Mouse (Mus musculus) MEL (cell line): Measurements from ENCODE around the gene Mfsd2a. TPM values are rescaled to one million over a fixed set of nuclear protein-coding genes. Genes with fewer than 3 reads are reported as not detected.

Experiments used
- DNase-seq: peaks from one replicate; pipeline ENCODE4 v3.0.0; 2011; ENCODE audit warnings: low read depth, low spot score
- H3K27ac ChIP-seq: 2 replicates; pipeline ENCODE4 v1.5.1; 2012; ENCODE audit warnings: low read depth, mild to moderate bottlenecking, control low read depth, low read length, moderate library complexity; ENCODE audit not compliant: control insufficient read depth
- H3K27me3 ChIP-seq, 2 experiments: fragments of 150-350 bp in 1 of 2; sonication (generic) in 1 of 2; 2 replicates each; pipeline ENCODE4 v1.6.1; 2012; ENCODE audit warnings: low read length in 2 of 2, mild to moderate bottlenecking in 2 of 2, improper control_type of control experiment in 1 of 2, moderate library complexity in 1 of 2; ENCODE audit not compliant: insufficient read depth in 2 of 2, control insufficient read depth in 1 of 2
- H3K36me3 ChIP-seq, 2 experiments: 2 replicates each; pipeline ENCODE4 v1.6.1; 2012 to 2014; ENCODE audit warnings: low read length in 2 of 2, improper control_type of control experiment in 1 of 2, inconsistent platforms in 1 of 2, mild to moderate bottlenecking in 1 of 2; ENCODE audit not compliant: insufficient read depth in 2 of 2, control insufficient read depth in 1 of 2
- H3K4me1 ChIP-seq, 2 experiments: fragments of 150-350 bp in 1 of 2; sonication (generic) in 1 of 2; 2 replicates each; pipeline ENCODE4 v1.6.1; 2012; ENCODE audit warnings: low read length in 2 of 2, improper control_type of control experiment in 1 of 2, mild to moderate bottlenecking in 1 of 2; ENCODE audit not compliant: insufficient read depth in 2 of 2, control insufficient read depth in 1 of 2
- H3K4me3 ChIP-seq, 2 experiments: fragments of 150-350 bp in 1 of 2; sonication (generic) in 1 of 2; 2 replicates each; pipeline ENCODE4 v1.5.1; 2012; ENCODE audit warnings: low read depth in 2 of 2, low read length in 2 of 2, mild to moderate bottlenecking in 2 of 2, moderate library complexity in 2 of 2, control low read depth in 1 of 2, improper control_type of control experiment in 1 of 2; ENCODE audit not compliant: control insufficient read depth in 1 of 2, insufficient read depth in 1 of 2
- H3K79me2 ChIP-seq: 2 replicates; pipeline ENCODE4 v1.6.1; 2012; ENCODE audit warnings: mild to moderate bottlenecking, low read length, moderate library complexity; ENCODE audit not compliant: control insufficient read depth, poor library complexity, insufficient read depth
- H3K9ac ChIP-seq: 2 replicates; pipeline ENCODE4 v1.6.1; 2012; ENCODE audit warnings: low read depth, mild to moderate bottlenecking, control low read depth, low read length, moderate library complexity; ENCODE audit not compliant: control insufficient read depth, poor library complexity, severe bottlenecking
- H3K9me3 ChIP-seq: fragments of 150-350 bp; sonication (generic); replicated peaks from 2 replicates; pipeline ENCODE4 v1.6.1; 2012; ENCODE audit warnings: mild to moderate bottlenecking, low read length, improper control_type of control experiment, moderate library complexity; ENCODE audit not compliant: insufficient read depth
- BHLHE40 ChIP-seq: IDR thresholded peaks from 2 replicates; pipeline ENCODE4 v1.6.1; 2012; ENCODE audit warnings: low read depth, mild to moderate bottlenecking, inconsistent platforms, low read length, improper control_type of control experiment, borderline replicate concordance
- CHD1 ChIP-seq: IDR thresholded peaks from 2 replicates; pipeline ENCODE4 v1.6.1; 2012; ENCODE audit warnings: low read depth, mild to moderate bottlenecking, inconsistent platforms, low read length, improper control_type of control experiment
- CHD2 ChIP-seq: IDR thresholded peaks from 2 replicates; pipeline ENCODE4 v1.6.1; 2011; ENCODE audit warnings: low read length, improper control_type of control experiment
- CTCF ChIP-seq, 3 experiments: IDR thresholded peaks in 2 of 3; conservative IDR thresholded peaks in 1 of 3; 2 replicates each; pipeline ENCODE4 v1.5.1; 2011 to 2012; ENCODE audit warnings: low read length in 3 of 3, low read depth in 2 of 3, mild to moderate bottlenecking in 2 of 3, improper control_type of control experiment in 1 of 3, inconsistent platforms in 1 of 3, mixed read lengths in 1 of 3, moderate library complexity in 1 of 3; ENCODE audit not compliant: control insufficient read depth in 1 of 3, insufficient read depth in 1 of 3, poor library complexity in 1 of 3, severe bottlenecking in 1 of 3
- E2F4 ChIP-seq: IDR thresholded peaks from 2 replicates; pipeline ENCODE4 v1.6.1; 2011; ENCODE audit warnings: low read depth, low read length, improper control_type of control experiment, borderline replicate concordance
- ELF1 ChIP-seq: IDR thresholded peaks from 2 replicates; pipeline ENCODE4 v1.6.1; 2014; ENCODE audit warnings: low read depth, mild to moderate bottlenecking, inconsistent platforms, low read length, improper control_type of control experiment, moderate library complexity
- EP300 ChIP-seq, 2 experiments: IDR thresholded peaks; 2 replicates each; pipeline ENCODE4 v1.6.1; 2011; ENCODE audit warnings: improper control_type of control experiment in 2 of 2, low read length in 2 of 2, low read depth in 1 of 2, mild to moderate bottlenecking in 1 of 2
- ETS1 ChIP-seq: IDR thresholded peaks from 2 replicates; pipeline ENCODE4 v1.6.1; 2012; ENCODE audit warnings: low read depth, mild to moderate bottlenecking, inconsistent platforms, low read length, improper control_type of control experiment, moderate library complexity
- GABPA ChIP-seq: IDR thresholded peaks from 2 replicates; pipeline ENCODE4 v1.6.1; 2012; ENCODE audit warnings: low read depth, mild to moderate bottlenecking, inconsistent platforms, low read length, improper control_type of control experiment, moderate library complexity
- GATA1 ChIP-seq: IDR thresholded peaks from 2 replicates; pipeline ENCODE4 v1.6.1; 2011; ENCODE audit warnings: low read depth, low read length, improper control_type of control experiment
- HCFC1 ChIP-seq: IDR thresholded peaks from 2 replicates; pipeline ENCODE4 v1.6.1; 2012; ENCODE audit warnings: low read depth, mild to moderate bottlenecking, inconsistent platforms, low read length, improper control_type of control experiment, moderate library complexity
- MAFK ChIP-seq: IDR thresholded peaks from 2 replicates; pipeline ENCODE4 v1.6.1; 2011; ENCODE audit warnings: low read depth, mild to moderate bottlenecking, low read length, improper control_type of control experiment, borderline replicate concordance
- MAZ ChIP-seq: IDR thresholded peaks from 2 replicates; pipeline ENCODE4 v1.6.1; 2012; ENCODE audit warnings: low read depth, mild to moderate bottlenecking, inconsistent platforms, low read length, improper control_type of control experiment
- MEF2A ChIP-seq: IDR thresholded peaks from 2 replicates; pipeline ENCODE4 v1.6.1; 2014; ENCODE audit warnings: low read depth, mild to moderate bottlenecking, inconsistent platforms, low read length, improper control_type of control experiment; ENCODE audit not compliant: poor library complexity, insufficient replicate concordance, severe bottlenecking; ENCODE audit errors: extremely low read depth
- NRF1 ChIP-seq: IDR thresholded peaks from 2 replicates; pipeline ENCODE4 v1.6.1; 2014; ENCODE audit warnings: low read depth, mild to moderate bottlenecking, inconsistent platforms, low read length, improper control_type of control experiment, moderate library complexity; ENCODE audit not compliant: poor library complexity, insufficient read depth, severe bottlenecking
- POLR2AphosphoS2 ChIP-seq: IDR thresholded peaks from 2 replicates; pipeline ENCODE4 v1.6.1; 2011; ENCODE audit warnings: low read length, improper control_type of control experiment
- POLR2AphosphoS5 ChIP-seq: IDR thresholded peaks from 2 replicates; pipeline ENCODE4 v1.6.1; 2012; ENCODE audit warnings: low read depth, borderline replicate concordance, mild to moderate bottlenecking, inconsistent platforms, low read length, moderate library complexity, mixed read lengths
- RCOR1 ChIP-seq: IDR thresholded peaks from 2 replicates; pipeline ENCODE4 v1.6.1; 2012; ENCODE audit warnings: low read depth, mild to moderate bottlenecking, inconsistent platforms, low read length, improper control_type of control experiment
- SIN3A ChIP-seq: IDR thresholded peaks from 2 replicates; pipeline ENCODE4 v1.6.1; 2012; ENCODE audit warnings: low read length, improper control_type of control experiment, inconsistent platforms
- SMC3 ChIP-seq: IDR thresholded peaks from 2 replicates; pipeline ENCODE4 v1.6.1; 2011; ENCODE audit warnings: low read depth, low read length, improper control_type of control experiment
- TAL1 ChIP-seq: IDR thresholded peaks from 2 replicates; pipeline ENCODE4 v1.6.1; 2012; ENCODE audit warnings: mild to moderate bottlenecking, inconsistent platforms, low read length, moderate library complexity, mixed read lengths
- TBP ChIP-seq: IDR thresholded peaks from 2 replicates; pipeline ENCODE4 v1.8.0; 2011; ENCODE audit warnings: low read depth, low read length, improper control_type of control experiment
- UBTF ChIP-seq: IDR thresholded peaks from 2 replicates; pipeline ENCODE4 v1.6.1; 2012; ENCODE audit warnings: low read depth, mild to moderate bottlenecking, inconsistent platforms, low read length, improper control_type of control experiment, moderate library complexity, borderline replicate concordance; ENCODE audit not compliant: insufficient read depth
- USF1 ChIP-seq: IDR thresholded peaks from 2 replicates; pipeline ENCODE4 v1.6.1; 2014; ENCODE audit warnings: low read depth, mild to moderate bottlenecking, inconsistent platforms, low read length, improper control_type of control experiment, moderate library complexity
- USF2 ChIP-seq, 2 experiments: IDR thresholded peaks; 2 replicates each; pipeline ENCODE4 v1.6.1; 2011 to 2012; ENCODE audit warnings: improper control_type of control experiment in 2 of 2, low read length in 2 of 2, borderline replicate concordance in 1 of 2, inconsistent platforms in 1 of 2, low read depth in 1 of 2, mild to moderate bottlenecking in 1 of 2; ENCODE audit not compliant: insufficient read depth in 1 of 2
- ZC3H11A ChIP-seq: IDR thresholded peaks from 2 replicates; pipeline ENCODE4 v1.6.1; 2012; ENCODE audit warnings: low read depth, mild to moderate bottlenecking, inconsistent platforms, low read length, improper control_type of control experiment
- ZKSCAN1 ChIP-seq: IDR thresholded peaks from 2 replicates; pipeline ENCODE4 v1.6.1; 2012; ENCODE audit warnings: low read depth, mild to moderate bottlenecking, inconsistent platforms, low read length, improper control_type of control experiment, moderate library complexity
- ZMIZ1 ChIP-seq: IDR thresholded peaks from 2 replicates; pipeline ENCODE4 v1.6.1; 2012; ENCODE audit warnings: low read depth, mild to moderate bottlenecking, inconsistent platforms, low read length, improper control_type of control experiment, moderate library complexity
- polyA plus RNA-seq, 2 experiments: library from polyadenylated mRNA; stranded (reverse) in 1 of 2; unstranded in 1 of 2; fragments of >175 nt in 1 of 2; fragments of >200 nt in 1 of 2; gene quantifications; 2 replicates each; pipeline versions ENCODE4 v1.2.1 to v1.2.4; 2012; ENCODE audit warnings: low replicate concordance in 2 of 2, low read depth in 1 of 2; ENCODE audit not compliant: insufficient read length in 2 of 2, insufficient read depth in 1 of 2, missing spikeins in 1 of 2
- total RNA-seq: library from RNA; depleted of rRNA; stranded (reverse); fragments of 300-350 nt; gene quantifications from 2 replicates; pipeline ENCODE4 v1.2.3, GENCODE M21; 2012

Mfsd2a gene
- total and polyA plus RNA-seq, 3 experiments: 8.8 to 14.3 TPM; not detected in 1

DNA sequence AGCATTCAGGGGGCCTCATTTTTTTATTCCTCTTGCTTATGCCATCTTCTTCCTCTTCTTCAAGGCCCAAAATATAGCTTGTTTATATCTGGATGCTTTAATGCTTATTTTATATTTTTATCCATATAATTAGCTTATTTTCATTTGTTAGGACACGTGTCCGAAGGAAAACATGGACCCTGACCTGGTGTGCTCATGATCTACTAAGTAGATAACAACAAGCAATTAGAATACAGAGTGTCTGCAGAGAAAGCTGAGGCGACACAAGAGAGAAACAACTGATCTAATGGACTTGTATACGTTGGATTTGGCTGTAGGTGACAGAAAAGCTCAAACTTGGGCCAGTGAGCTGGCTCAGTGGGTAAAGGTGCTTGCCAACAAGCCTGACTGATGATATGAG lies 15.9 kb upstream of the Mfsd2a start:
- H3K36me3 ChIP-seq: peaks cover 0 to 2% of the 10 kb centered on the region in 2 experiments; a peak in 1 of 4 replicates
- no peak overlapping the region for H3K9ac ChIP-seq
- no peaks in the 10 kb centered on the region for H3K9me3 ChIP-seq
- DNase-seq: no peak
- TF ChIP-seq BHLHE40: no peak
- TF ChIP-seq USF2 (IDR thresholded peaks at IDR 0.05; ENCODE audit: borderline replicate concordance in 1 of 2, insufficient read depth in 1 of 2, low read depth in 1 of 2, low read length in 2 of 2): no peak
- TF ChIP-seq ZKSCAN1: no peak
- no peak for TF ChIP-seq CHD1
- TF ChIP-seq TAL1: no peak
- TF ChIP-seq CHD2: no peak
- no peak for TF ChIP-seq GATA1
- no peak for TF ChIP-seq SMC3
- TF ChIP-seq E2F4: no peak
- no peak for TF ChIP-seq MAZ
- TF ChIP-seq RCOR1: no peak
- TF ChIP-seq ELF1: no peak
- no peak for TF ChIP-seq NRF1
- TF ChIP-seq MEF2A: no peak
- TF ChIP-seq EP300 (IDR thresholded peaks at IDR 0.05; ENCODE audit: low read depth in 1 of 2, low read length in 2 of 2): no peak
- no peak overlapping the region for H3K4me3 ChIP-seq
- 0 out of 4 replicates have a peak, but pooled peaks cover 0 to 5% of the 10 kb centered on the region in 2 experiments for H3K4me1 ChIP-seq
- no peaks in the 10 kb centered on the region for H3K79me2 ChIP-seq
- H3K27me3 ChIP-seq: peaks cover 0 to 4% of the 10 kb centered on the region in 2 experiments
- no peak overlapping the region for H3K27ac ChIP-seq

DNA sequence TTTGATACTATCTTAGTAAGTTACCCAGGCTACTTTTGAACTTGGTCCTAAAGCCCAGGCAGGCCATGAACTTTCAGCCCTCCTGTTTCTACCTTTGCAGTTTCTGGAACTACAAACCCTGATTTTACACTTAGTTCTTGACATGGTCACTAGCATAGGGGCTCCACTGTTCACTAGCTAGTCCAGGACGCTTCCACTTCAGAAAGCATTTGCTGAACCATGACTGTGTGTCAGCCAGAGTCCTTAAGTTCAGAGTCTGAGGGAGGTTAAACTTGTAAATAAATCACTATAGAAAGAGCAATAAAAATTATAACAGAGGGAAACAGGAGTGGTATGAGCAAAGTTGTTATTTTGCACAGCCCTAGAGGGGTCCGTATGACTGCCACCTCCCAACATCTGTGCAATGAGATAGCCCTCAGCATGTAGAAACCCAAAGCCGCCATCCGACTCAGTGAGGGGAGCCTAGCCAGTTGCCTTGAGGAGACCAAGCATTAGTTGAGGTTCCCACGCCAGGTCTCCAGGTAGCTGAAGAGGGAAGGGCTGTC lies 14.1 kb upstream of the Mfsd2a start:
- Histone ChIP-seq H3K9me3 (no peaks in the 10 kb centered on the region), H3K27me3 (peaks cover 0 to 4% of the 10 kb centered on the region in 2 experiments), H3K79me2 (no peaks in the 10 kb centered on the region), H3K4me3 (no peak overlapping the region), H3K4me1 (0 out of 4 replicates have a peak, but pooled peaks cover 0 to 5% of the 10 kb centered on the region in 2 experiments), H3K36me3 (peaks cover 0 to 2% of the 10 kb centered on the region in 2 experiments; a peak in 1 of 4 replicates), H3K9ac (no peak overlapping the region), H3K27ac (no peak overlapping the region)
- DNase-seq: no peak
- TF ChIP-seq UBTF (no peak), MAFK (no peak), ZC3H11A (no peak), SIN3A (no peak), POLR2AphosphoS2 (no peak), ZMIZ1 (no peak), GABPA (no peak), POLR2AphosphoS5 (no peak), TBP (no peak), ETS1 (no peak), HCFC1 (no peak), CTCF (IDR thresholded peaks at IDR 0.05 in 2 of 3, conservative IDR thresholded peaks at IDR 0.05 in 1 of 3; ENCODE audit: control insufficient read depth in 1 of 3, insufficient read depth in 1 of 3, low read depth in 2 of 3, low read length in 3 of 3, poor library complexity in 1 of 3, severe bottlenecking in 1 of 3) (no peak), USF1 (no peak)
